Mouse (Mus musculus) MEL (cell line): ENCODE measurements around the gene Ociad2. TPM values are rescaled to one million over a fixed set of nuclear protein-coding genes. Genes with fewer than 3 reads are reported as not detected.

Source experiments
- DNase-seq: peaks from one replicate; pipeline ENCODE4 v3.0.0; 2011; ENCODE audit warnings: low read depth, low spot score
- H3K27ac ChIP-seq: 2 replicates; pipeline ENCODE4 v1.5.1; 2012; ENCODE audit warnings: low read depth, mild to moderate bottlenecking, control low read depth, low read length, moderate library complexity; ENCODE audit not compliant: control insufficient read depth
- H3K27me3 ChIP-seq, 2 experiments: fragments of 150-350 bp in 1 of 2; sonication (generic) in 1 of 2; 2 replicates each; pipeline ENCODE4 v1.6.1; 2012; ENCODE audit warnings: low read length in 2 of 2, mild to moderate bottlenecking in 2 of 2, improper control_type of control experiment in 1 of 2, moderate library complexity in 1 of 2; ENCODE audit not compliant: insufficient read depth in 2 of 2, control insufficient read depth in 1 of 2
- H3K36me3 ChIP-seq, 2 experiments: 2 replicates each; pipeline ENCODE4 v1.6.1; 2012 to 2014; ENCODE audit warnings: low read length in 2 of 2, improper control_type of control experiment in 1 of 2, inconsistent platforms in 1 of 2, mild to moderate bottlenecking in 1 of 2; ENCODE audit not compliant: insufficient read depth in 2 of 2, control insufficient read depth in 1 of 2
- H3K4me1 ChIP-seq, 2 experiments: fragments of 150-350 bp in 1 of 2; sonication (generic) in 1 of 2; 2 replicates each; pipeline ENCODE4 v1.6.1; 2012; ENCODE audit warnings: low read length in 2 of 2, improper control_type of control experiment in 1 of 2, mild to moderate bottlenecking in 1 of 2; ENCODE audit not compliant: insufficient read depth in 2 of 2, control insufficient read depth in 1 of 2
- H3K4me3 ChIP-seq, 2 experiments: fragments of 150-350 bp in 1 of 2; sonication (generic) in 1 of 2; 2 replicates each; pipeline ENCODE4 v1.5.1; 2012; ENCODE audit warnings: low read depth in 2 of 2, low read length in 2 of 2, mild to moderate bottlenecking in 2 of 2, moderate library complexity in 2 of 2, control low read depth in 1 of 2, improper control_type of control experiment in 1 of 2; ENCODE audit not compliant: control insufficient read depth in 1 of 2, insufficient read depth in 1 of 2
- H3K79me2 ChIP-seq: 2 replicates; pipeline ENCODE4 v1.6.1; 2012; ENCODE audit warnings: mild to moderate bottlenecking, low read length, moderate library complexity; ENCODE audit not compliant: control insufficient read depth, poor library complexity, insufficient read depth
- H3K9ac ChIP-seq: 2 replicates; pipeline ENCODE4 v1.6.1; 2012; ENCODE audit warnings: low read depth, mild to moderate bottlenecking, control low read depth, low read length, moderate library complexity; ENCODE audit not compliant: control insufficient read depth, poor library complexity, severe bottlenecking
- H3K9me3 ChIP-seq: fragments of 150-350 bp; sonication (generic); replicated peaks from 2 replicates; pipeline ENCODE4 v1.6.1; 2012; ENCODE audit warnings: mild to moderate bottlenecking, low read length, improper control_type of control experiment, moderate library complexity; ENCODE audit not compliant: insufficient read depth
- CTCF ChIP-seq, 3 experiments: IDR thresholded peaks in 2 of 3; conservative IDR thresholded peaks in 1 of 3; 2 replicates each; pipeline ENCODE4 v1.5.1; 2011 to 2012; ENCODE audit warnings: low read length in 3 of 3, low read depth in 2 of 3, mild to moderate bottlenecking in 2 of 3, improper control_type of control experiment in 1 of 3, inconsistent platforms in 1 of 3, mixed read lengths in 1 of 3, moderate library complexity in 1 of 3; ENCODE audit not compliant: control insufficient read depth in 1 of 3, insufficient read depth in 1 of 3, poor library complexity in 1 of 3, severe bottlenecking in 1 of 3
- E2F4 ChIP-seq: IDR thresholded peaks from 2 replicates; pipeline ENCODE4 v1.6.1; 2011; ENCODE audit warnings: low read depth, low read length, improper control_type of control experiment, borderline replicate concordance
- ELF1 ChIP-seq: IDR thresholded peaks from 2 replicates; pipeline ENCODE4 v1.6.1; 2014; ENCODE audit warnings: low read depth, mild to moderate bottlenecking, inconsistent platforms, low read length, improper control_type of control experiment, moderate library complexity
- ETS1 ChIP-seq: IDR thresholded peaks from 2 replicates; pipeline ENCODE4 v1.6.1; 2012; ENCODE audit warnings: low read depth, mild to moderate bottlenecking, inconsistent platforms, low read length, improper control_type of control experiment, moderate library complexity
- GATA1 ChIP-seq: IDR thresholded peaks from 2 replicates; pipeline ENCODE4 v1.6.1; 2011; ENCODE audit warnings: low read depth, low read length, improper control_type of control experiment
- MAFK ChIP-seq: IDR thresholded peaks from 2 replicates; pipeline ENCODE4 v1.6.1; 2011; ENCODE audit warnings: low read depth, mild to moderate bottlenecking, low read length, improper control_type of control experiment, borderline replicate concordance
- MAX ChIP-seq: IDR thresholded peaks from 2 replicates; pipeline ENCODE4 v1.6.1; 2011; ENCODE audit warnings: low read length, improper control_type of control experiment
- MAZ ChIP-seq: IDR thresholded peaks from 2 replicates; pipeline ENCODE4 v1.6.1; 2012; ENCODE audit warnings: low read depth, mild to moderate bottlenecking, inconsistent platforms, low read length, improper control_type of control experiment
- MEF2A ChIP-seq: IDR thresholded peaks from 2 replicates; pipeline ENCODE4 v1.6.1; 2014; ENCODE audit warnings: low read depth, mild to moderate bottlenecking, inconsistent platforms, low read length, improper control_type of control experiment; ENCODE audit not compliant: poor library complexity, insufficient replicate concordance, severe bottlenecking; ENCODE audit errors: extremely low read depth
- MYC ChIP-seq: IDR thresholded peaks from 2 replicates; pipeline ENCODE4 v1.6.1; 2011; ENCODE audit warnings: low read depth, mild to moderate bottlenecking, low read length, improper control_type of control experiment, moderate library complexity
- NELFE ChIP-seq: IDR thresholded peaks from 2 replicates; pipeline ENCODE4 v1.6.1; 2011; ENCODE audit warnings: low read depth, low read length, improper control_type of control experiment
- POLR2A ChIP-seq, 2 experiments: IDR thresholded peaks; 2 replicates each; pipeline ENCODE4 v1.6.1; 2011 to 2012; ENCODE audit warnings: low read length in 2 of 2, mild to moderate bottlenecking in 2 of 2, control low read depth in 1 of 2, improper control_type of control experiment in 1 of 2, low read depth in 1 of 2, moderate library complexity in 1 of 2; ENCODE audit not compliant: control insufficient read depth in 1 of 2, insufficient read depth in 1 of 2, poor library complexity in 1 of 2
- POLR2AphosphoS2 ChIP-seq: IDR thresholded peaks from 2 replicates; pipeline ENCODE4 v1.6.1; 2011; ENCODE audit warnings: low read length, improper control_type of control experiment
- POLR2AphosphoS5 ChIP-seq: IDR thresholded peaks from 2 replicates; pipeline ENCODE4 v1.6.1; 2012; ENCODE audit warnings: low read depth, borderline replicate concordance, mild to moderate bottlenecking, inconsistent platforms, low read length, moderate library complexity, mixed read lengths
- SIN3A ChIP-seq: IDR thresholded peaks from 2 replicates; pipeline ENCODE4 v1.6.1; 2012; ENCODE audit warnings: low read length, improper control_type of control experiment, inconsistent platforms
- SMC3 ChIP-seq: IDR thresholded peaks from 2 replicates; pipeline ENCODE4 v1.6.1; 2011; ENCODE audit warnings: low read depth, low read length, improper control_type of control experiment
- TAL1 ChIP-seq: IDR thresholded peaks from 2 replicates; pipeline ENCODE4 v1.6.1; 2012; ENCODE audit warnings: mild to moderate bottlenecking, inconsistent platforms, low read length, moderate library complexity, mixed read lengths
- TCF12 ChIP-seq: IDR thresholded peaks from 2 replicates; pipeline ENCODE4 v1.6.1; 2014; ENCODE audit warnings: low read depth, mild to moderate bottlenecking, inconsistent platforms, low read length, improper control_type of control experiment, moderate library complexity
- UBTF ChIP-seq: IDR thresholded peaks from 2 replicates; pipeline ENCODE4 v1.6.1; 2012; ENCODE audit warnings: low read depth, mild to moderate bottlenecking, inconsistent platforms, low read length, improper control_type of control experiment, moderate library complexity, borderline replicate concordance; ENCODE audit not compliant: insufficient read depth
- USF1 ChIP-seq: IDR thresholded peaks from 2 replicates; pipeline ENCODE4 v1.6.1; 2014; ENCODE audit warnings: low read depth, mild to moderate bottlenecking, inconsistent platforms, low read length, improper control_type of control experiment, moderate library complexity
- USF2 ChIP-seq, 2 experiments: IDR thresholded peaks; 2 replicates each; pipeline ENCODE4 v1.6.1; 2011 to 2012; ENCODE audit warnings: improper control_type of control experiment in 2 of 2, low read length in 2 of 2, borderline replicate concordance in 1 of 2, inconsistent platforms in 1 of 2, low read depth in 1 of 2, mild to moderate bottlenecking in 1 of 2; ENCODE audit not compliant: insufficient read depth in 1 of 2
- ZC3H11A ChIP-seq: IDR thresholded peaks from 2 replicates; pipeline ENCODE4 v1.6.1; 2012; ENCODE audit warnings: low read depth, mild to moderate bottlenecking, inconsistent platforms, low read length, improper control_type of control experiment
- ZMIZ1 ChIP-seq: IDR thresholded peaks from 2 replicates; pipeline ENCODE4 v1.6.1; 2012; ENCODE audit warnings: low read depth, mild to moderate bottlenecking, inconsistent platforms, low read length, improper control_type of control experiment, moderate library complexity
- polyA plus RNA-seq, 2 experiments: library from polyadenylated mRNA; stranded (reverse) in 1 of 2; unstranded in 1 of 2; fragments of >175 nt in 1 of 2; fragments of >200 nt in 1 of 2; gene quantifications; 2 replicates each; pipeline versions ENCODE4 v1.2.1 to v1.2.4; 2012; ENCODE audit warnings: low replicate concordance in 2 of 2, low read depth in 1 of 2; ENCODE audit not compliant: insufficient read length in 2 of 2, insufficient read depth in 1 of 2, missing spikeins in 1 of 2
- total RNA-seq: library from RNA; depleted of rRNA; stranded (reverse); fragments of 300-350 nt; gene quantifications from 2 replicates; pipeline ENCODE4 v1.2.3, GENCODE M21; 2012

The Ociad2 gene
- total and polyA plus RNA-seq, 3 experiments: 3.9 to 11.0 TPM; not detected in 1

DNA sequence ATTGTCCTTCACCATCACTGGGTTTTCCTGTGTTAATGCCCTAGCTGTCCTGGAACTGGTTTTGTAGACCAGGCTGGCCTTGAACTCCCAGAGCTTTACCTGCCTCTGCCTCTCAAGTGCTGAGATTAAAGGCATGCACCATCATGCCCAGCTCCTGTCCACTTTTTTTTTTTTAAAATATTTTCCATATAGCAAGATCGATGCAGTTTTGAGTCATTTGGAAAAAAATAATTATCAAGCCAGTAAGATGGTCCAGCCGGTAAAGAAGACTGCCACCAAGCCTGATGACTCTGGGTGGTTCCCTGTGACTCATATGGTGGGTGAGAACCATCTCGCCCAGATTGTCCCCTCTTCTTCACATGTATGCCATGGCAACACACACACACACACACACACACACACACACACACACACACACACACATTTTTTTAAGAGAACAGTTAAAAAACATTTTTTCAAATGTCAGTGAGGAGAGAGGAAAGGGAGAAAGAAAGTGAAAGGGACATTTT, 55.3 kb downstream of the Ociad2 start:
- no peak for DNase-seq
- Histone ChIP-seq H3K9me3 (no peaks in the 10 kb centered on the region), H3K79me2 (no peaks in the 10 kb centered on the region), H3K4me1 (peaks cover 7 to 14% of the 10 kb centered on the region in 2 experiments), H3K9ac (no peak overlapping the region), H3K27me3 (no peaks in the 10 kb centered on the region), H3K4me3 (no peak overlapping the region), H3K36me3 (peaks cover 0 to 17% of the 10 kb centered on the region in 2 experiments; a peak in 2 of 4 replicates), H3K27ac (no peak overlapping the region)
- no peak for TF ChIP-seq ZC3H11A
- no peak for TF ChIP-seq POLR2AphosphoS2
- no peak for TF ChIP-seq TAL1
- TF ChIP-seq MAFK: no peak
- no peak for TF ChIP-seq GATA1
- no peak for TF ChIP-seq UBTF
- TF ChIP-seq CTCF (IDR thresholded peaks at IDR 0.05 in 2 of 3, conservative IDR thresholded peaks at IDR 0.05 in 1 of 3; ENCODE audit: control insufficient read depth in 1 of 3, insufficient read depth in 1 of 3, low read depth in 2 of 3, low read length in 3 of 3, poor library complexity in 1 of 3, severe bottlenecking in 1 of 3): no peak
- TF ChIP-seq USF2 (IDR thresholded peaks at IDR 0.05; ENCODE audit: borderline replicate concordance in 1 of 2, insufficient read depth in 1 of 2, low read depth in 1 of 2, low read length in 2 of 2): no peak
- no peak for TF ChIP-seq E2F4
- TF ChIP-seq ELF1: no peak
- TF ChIP-seq MEF2A: no peak
- TF ChIP-seq SIN3A: no peak
- TF ChIP-seq POLR2AphosphoS5: no peak
- TF ChIP-seq TCF12: no peak
- no peak for TF ChIP-seq ZMIZ1
- no peak for TF ChIP-seq MAX
- no peak for TF ChIP-seq SMC3
- TF ChIP-seq USF1: no peak
- TF ChIP-seq MYC: no peak
- TF ChIP-seq NELFE: no peak

DNA sequence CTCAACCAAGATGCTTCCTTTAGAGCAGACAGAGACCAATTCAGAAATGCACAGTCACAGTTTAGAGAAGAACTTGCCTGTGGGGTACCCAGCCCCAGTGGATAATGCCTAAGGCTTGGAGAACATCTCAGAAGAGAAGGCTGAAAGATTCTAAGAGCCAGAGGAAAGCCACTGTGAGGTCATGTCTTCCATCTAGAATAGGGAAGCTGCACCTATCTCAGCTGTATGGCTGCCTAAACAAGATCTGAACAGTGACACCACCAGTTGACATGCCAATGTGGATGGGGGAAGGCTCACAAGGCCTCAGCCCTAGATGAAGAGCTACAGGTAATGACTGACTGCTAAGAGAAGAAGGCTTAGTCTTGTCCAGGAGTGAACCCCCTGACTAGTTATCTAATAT, 56.8 kb downstream of the Ociad2 start:
- Histone ChIP-seq H3K27ac (no peak overlapping the region), H3K9me3 (no peaks in the 10 kb centered on the region), H3K36me3 (peaks cover 0 to 17% of the 10 kb centered on the region in 2 experiments; a peak in 2 of 4 replicates), H3K27me3 (no peaks in the 10 kb centered on the region), H3K4me3 (no peak overlapping the region), H3K4me1 (peaks cover 9 to 16% of the 10 kb centered on the region in 2 experiments), H3K9ac (no peak overlapping the region), H3K79me2 (no peaks in the 10 kb centered on the region)
- peak; percentile 27; the same call in 1 of the 2 replicates for TF ChIP-seq ETS1
- no peak for TF ChIP-seq POLR2A (IDR thresholded peaks at IDR 0.05; ENCODE audit: control insufficient read depth in 1 of 2, insufficient read depth in 1 of 2, low read depth in 1 of 2, low read length in 2 of 2, poor library complexity in 1 of 2)
- no peak for TF ChIP-seq MAZ
- peak; percentile 52 for DNase-seq
